Mouse (Mus musculus): ENCODE results near the gene Gadl1. TPM values are rescaled to one million over a fixed set of nuclear protein-coding genes. Genes with fewer than 3 reads are reported as not detected.
A peak's percentile ranks its signal among the peaks of the same experiment; 100 is the strongest.

The Gadl1 gene
- polyA plus RNA-seq, 1 experiment from 2014 or later: 1.7 TPM

GRCm38 (mm10) chr9:115908325-115908724 lies 930 bp upstream of the Gadl1 start:
- no peak for ATAC-seq (ENCODE audit: insufficient read depth, low FRiP score, low read depth)
- Histone ChIP-seq H3K9ac (no peak overlapping the region), H3K27ac (no peak overlapping the region), H3K4me1 (peaks cover 5% of the 10 kb centered on the region; the same call in 1 of the 2 replicates), H3K4me2 (0 out of 2 replicates have a peak overlapping the region, but pooled peaks have one; percentile 27), H3K9me3 (no peaks in the 10 kb centered on the region), H3K36me3 (no peaks in the 10 kb centered on the region), H3K4me3 (replicated peaks) (no peak overlapping the region), H3K27me3 (replicated peaks) (no peaks in the 10 kb centered on the region)
- WGBS: 14% methylated on average over 15 of the region's 15 CpGs

GRCm38 (mm10) chr9:115914006-115914405 lies 4.8 kb downstream of the Gadl1 start:
- no peak for ATAC-seq (ENCODE audit: insufficient read depth, low FRiP score, low read depth)
- Histone ChIP-seq H3K9ac (no peak overlapping the region), H3K4me2 (no peak overlapping the region), H3K36me3 (no peaks in the 10 kb centered on the region), H3K27ac (no peak overlapping the region), H3K27me3 (replicated peaks) (no peaks in the 10 kb centered on the region), H3K4me1 (no peaks in the 10 kb centered on the region), H3K4me3 (replicated peaks) (no peak overlapping the region), H3K9me3 (no peaks in the 10 kb centered on the region)
- 43% methylated on average over 7 of the region's 7 CpGs for whole genome bisulfite sequencing

- Histone ChIP-seq H3K4me2 (no peak overlapping the region), H3K4me1 (no peaks in the 10 kb centered on the region), H3K27ac (no peak overlapping the region), H3K36me3 (no peaks in the 10 kb centered on the region), H3K27me3 (replicated peaks) (no peaks in the 10 kb centered on the region), H3K9ac (no peak overlapping the region), H3K9me3 (no peaks in the 10 kb centered on the region), H3K4me3 (replicated peaks) (no peak overlapping the region)
- 55% methylated on average over 14 of the region's 14 CpGs for WGBS
- ATAC-seq (ENCODE audit: insufficient read depth, low FRiP score, low read depth): no peak
These were observed 6.5 kb downstream of the Gadl1 start for GRCm38 (mm10) chr9:115915586-115916270.

GRCm38 (mm10) chr9:115919736-115920135 lies 10.5 kb downstream of the Gadl1 start:
- Histone ChIP-seq H3K36me3 (no peaks in the 10 kb centered on the region), H3K9me3 (no peaks in the 10 kb centered on the region), H3K27me3 (replicated peaks) (no peaks in the 10 kb centered on the region), H3K9ac (no peak overlapping the region), H3K4me2 (no peak overlapping the region), H3K4me1 (no peaks in the 10 kb centered on the region), H3K27ac (no peak overlapping the region), H3K4me3 (replicated peaks) (no peak overlapping the region)
- WGBS: 90% methylated on average over 3 of the region's 3 CpGs
- no peak for ATAC-seq (ENCODE audit: insufficient read depth, low FRiP score, low read depth)

GRCm38 (mm10) chr9:115922662-115923061 lies 13.4 kb downstream of the Gadl1 start:
- Histone ChIP-seq H3K9me3 (no peaks in the 10 kb centered on the region), H3K4me1 (no peaks in the 10 kb centered on the region), H3K27me3 (replicated peaks) (no peaks in the 10 kb centered on the region), H3K9ac (no peak overlapping the region), H3K4me3 (replicated peaks) (no peak overlapping the region), H3K27ac (no peak overlapping the region), H3K36me3 (no peaks in the 10 kb centered on the region), H3K4me2 (no peak overlapping the region)
- whole genome bisulfite sequencing: 81% methylated on average over 10 of the region's 10 CpGs
- no peak for ATAC-seq (ENCODE audit: insufficient read depth, low FRiP score, low read depth)

GRCm38 (mm10) chr9:115924094-115924493 lies 14.8 kb downstream of the Gadl1 start:
- no peaks in the 10 kb centered on the region for H3K36me3 ChIP-seq
- H3K9me3 ChIP-seq: no peaks in the 10 kb centered on the region
- H3K4me1 ChIP-seq: no peaks in the 10 kb centered on the region
- H3K4me3 ChIP-seq (replicated peaks): no peak overlapping the region
- 83% methylated on average over 1 of the region's 1 CpGs for WGBS
- no peak for ATAC-seq (ENCODE audit: insufficient read depth, low FRiP score, low read depth)
- H3K4me2 ChIP-seq: no peak overlapping the region
- no peak overlapping the region for H3K9ac ChIP-seq
- no peak overlapping the region for H3K27ac ChIP-seq
- no peaks in the 10 kb centered on the region for H3K27me3 ChIP-seq (replicated peaks)

- Histone ChIP-seq H3K4me3 (replicated peaks) (no peak overlapping the region), H3K4me1 (no peaks in the 10 kb centered on the region)
- ATAC-seq (ENCODE audit: insufficient read depth, low FRiP score, low read depth): no peak
These were observed 22.5 kb downstream of the Gadl1 start for GRCm38 (mm10) chr9:115931803-115932202.

GRCm38 (mm10) chr9:115932741-115933140 lies 23.5 kb downstream of the Gadl1 start:
- WGBS: 89% methylated on average over 4 of the region's 4 CpGs
- Histone ChIP-seq H3K4me2 (no peak overlapping the region), H3K4me3 (replicated peaks) (no peak overlapping the region), H3K9me3 (no peaks in the 10 kb centered on the region), H3K9ac (no peak overlapping the region), H3K27ac (no peak overlapping the region), H3K27me3 (replicated peaks) (no peaks in the 10 kb centered on the region), H3K4me1 (no peaks in the 10 kb centered on the region), H3K36me3 (no peaks in the 10 kb centered on the region)
- ATAC-seq (ENCODE audit: insufficient read depth, low FRiP score, low read depth): no peak

More at GRCm38 (mm10) chr9:115931803-115932202, 22.5 kb downstream of the Gadl1 start:
- WGBS: 74% methylated on average over 2 of the region's 2 CpGs
- H3K4me2 ChIP-seq: no peak overlapping the region
- H3K36me3 ChIP-seq: no peaks in the 10 kb centered on the region
- H3K27ac ChIP-seq: no peak overlapping the region
- H3K27me3 ChIP-seq (replicated peaks): no peaks in the 10 kb centered on the region
- no peak overlapping the region for H3K9ac ChIP-seq
- H3K9me3 ChIP-seq: no peaks in the 10 kb centered on the region

- H3K4me3 ChIP-seq (replicated peaks): no peak overlapping the region
- H3K4me2 ChIP-seq: no peak overlapping the region
- WGBS: 45% methylated on average over 7 of the region's 7 CpGs
- no peak overlapping the region for H3K9ac ChIP-seq
- no peaks in the 10 kb centered on the region for H3K4me1 ChIP-seq
- no peaks in the 10 kb centered on the region for H3K36me3 ChIP-seq
- no peaks in the 10 kb centered on the region for H3K9me3 ChIP-seq
- no peak overlapping the region for H3K27ac ChIP-seq
- no peaks in the 10 kb centered on the region for H3K27me3 ChIP-seq (replicated peaks)
- ATAC-seq (ENCODE audit: insufficient read depth, low FRiP score, low read depth): no peak
These were observed 24.1 kb downstream of the Gadl1 start for GRCm38 (mm10) chr9:115933243-115933964.

GRCm38 (mm10) chr9:115934288-115934687 lies 25.0 kb downstream of the Gadl1 start:
- Histone ChIP-seq H3K4me1 (no peaks in the 10 kb centered on the region), H3K27ac (no peak overlapping the region), H3K9ac (no peak overlapping the region), H3K4me3 (replicated peaks) (no peak overlapping the region), H3K27me3 (replicated peaks) (no peaks in the 10 kb centered on the region), H3K36me3 (no peaks in the 10 kb centered on the region), H3K4me2 (no peak overlapping the region), H3K9me3 (no peaks in the 10 kb centered on the region)
- no peak for ATAC-seq (ENCODE audit: insufficient read depth, low FRiP score, low read depth)
- WGBS: 85% methylated on average over 11 of the region's 11 CpGs

- H3K4me1 ChIP-seq: no peaks in the 10 kb centered on the region
- H3K27me3 ChIP-seq (replicated peaks): no peaks in the 10 kb centered on the region
- H3K9ac ChIP-seq: no peak overlapping the region
- no peak overlapping the region for H3K4me2 ChIP-seq
- no peaks in the 10 kb centered on the region for H3K9me3 ChIP-seq
- H3K36me3 ChIP-seq: no peaks in the 10 kb centered on the region
- ATAC-seq (ENCODE audit: insufficient read depth, low FRiP score, low read depth): no peak
- no peak overlapping the region for H3K27ac ChIP-seq
- WGBS: 56% methylated on average over 2 of the region's 2 CpGs
- H3K4me3 ChIP-seq (replicated peaks): no peak overlapping the region
These were observed 27.1 kb downstream of the Gadl1 start for GRCm38 (mm10) chr9:115936350-115936749.

- 92% methylated on average over 5 of the region's 5 CpGs for WGBS
- Histone ChIP-seq H3K9me3 (no peaks in the 10 kb centered on the region), H3K4me3 (replicated peaks) (no peak overlapping the region), H3K4me2 (no peak overlapping the region), H3K36me3 (no peaks in the 10 kb centered on the region), H3K27me3 (replicated peaks) (no peaks in the 10 kb centered on the region), H3K9ac (no peak overlapping the region), H3K27ac (no peak overlapping the region), H3K4me1 (no peaks in the 10 kb centered on the region)
- ATAC-seq (ENCODE audit: insufficient read depth, low FRiP score, low read depth): no peak
These were observed 28.7 kb downstream of the Gadl1 start for GRCm38 (mm10) chr9:115937915-115938314.

Data from stomach, embryonic 15.5 days (tissue).